In the genomic region with DNA sequence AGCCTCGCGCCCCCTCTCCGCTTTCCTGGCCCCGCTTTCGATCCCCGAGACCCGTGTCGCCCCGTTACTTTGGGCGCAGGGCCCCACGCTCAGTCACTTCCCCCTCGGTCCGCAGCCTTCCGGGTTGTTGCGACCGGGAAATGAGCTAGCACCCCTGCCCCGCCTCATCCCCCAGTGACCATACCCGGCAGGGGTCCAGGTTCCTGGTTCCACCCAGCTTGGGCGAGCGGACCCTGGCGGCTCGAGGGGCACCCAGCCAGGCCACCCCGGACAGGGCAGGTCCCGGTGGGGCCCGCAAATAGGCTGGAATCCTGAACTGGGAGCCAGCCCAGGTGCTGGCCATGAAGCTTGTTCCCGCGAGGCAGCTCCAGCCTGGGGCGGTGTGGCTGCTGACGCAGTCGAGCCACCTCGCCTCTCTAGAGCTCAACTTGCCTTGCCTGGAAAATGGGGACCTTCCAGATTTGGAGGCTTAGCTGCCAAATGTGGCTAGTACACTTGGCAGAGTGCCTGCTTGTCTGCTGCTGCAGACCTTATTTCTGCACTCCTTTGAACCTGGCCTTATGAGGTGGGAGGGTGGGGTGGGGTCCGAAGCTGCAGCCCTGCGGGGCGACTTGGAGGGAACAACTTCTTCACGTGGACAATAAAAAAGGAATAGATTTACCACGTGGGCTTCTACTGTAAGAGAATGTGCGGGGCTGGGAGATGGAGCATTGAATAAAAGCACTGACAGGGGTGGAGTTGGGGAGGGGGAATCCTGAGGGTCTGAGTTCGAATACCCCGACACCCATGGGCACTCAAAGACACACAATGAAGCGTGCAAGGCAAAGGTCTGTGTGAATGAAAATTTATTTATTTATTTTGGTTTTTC, we compare ENCODE assay signal across 1 mouse cellular context.
A peak's percentile ranks its signal among the peaks of the same experiment; 100 is the strongest.
TF ChIP-seq lines count a peak whose summit lies in the region.

No protein-coding gene starts in this region.

TF ChIP-seq in CH12.LX, 34 proteins besides CTCF, POLR2A, EP300 and RAD21:
- TF ChIP-seq MXI1 (IDR thresholded peaks at IDR 0.05; ENCODE audit: low read depth, low read length) (peak; percentile 56; the same call in 1 of the 2 replicates), SIN3A (IDR thresholded peaks at IDR 0.05; ENCODE audit: low read length) (peak; percentile 38; the same call in 1 of the 2 replicates), POLR2AphosphoS2 (IDR thresholded peaks at IDR 0.05; ENCODE audit: low read depth, low read length) (no peak; the same call in 1 of the 2 replicates), ELF1 (IDR thresholded peaks at IDR 0.05; ENCODE audit: low read depth, low read length) (peak; percentile 86), MAFK (IDR thresholded peaks at IDR 0.05; ENCODE audit: insufficient replicate concordance, low read length) (no peak), ZKSCAN1 (IDR thresholded peaks at IDR 0.05; ENCODE audit: borderline replicate concordance, low read depth, low read length) (no peak), IRF4 (IDR thresholded peaks at IDR 0.05; ENCODE audit: low read depth, low read length) (peak; percentile 13; the same call in 1 of the 2 replicates), SMC3 (IDR thresholded peaks at IDR 0.05; ENCODE audit: low read depth, low read length) (no peak), MAX (IDR thresholded peaks at IDR 0.05; ENCODE audit: low read length) (no peak), E2F4 (IDR thresholded peaks at IDR 0.05; ENCODE audit: insufficient replicate concordance, low read depth, low read length) (no peak)
TF ChIP-seq in CH12.LX: peak in this region for 4.
